Comparison of ENCODE assay signal across 9 mouse cellular contexts in the genomic region with DNA sequence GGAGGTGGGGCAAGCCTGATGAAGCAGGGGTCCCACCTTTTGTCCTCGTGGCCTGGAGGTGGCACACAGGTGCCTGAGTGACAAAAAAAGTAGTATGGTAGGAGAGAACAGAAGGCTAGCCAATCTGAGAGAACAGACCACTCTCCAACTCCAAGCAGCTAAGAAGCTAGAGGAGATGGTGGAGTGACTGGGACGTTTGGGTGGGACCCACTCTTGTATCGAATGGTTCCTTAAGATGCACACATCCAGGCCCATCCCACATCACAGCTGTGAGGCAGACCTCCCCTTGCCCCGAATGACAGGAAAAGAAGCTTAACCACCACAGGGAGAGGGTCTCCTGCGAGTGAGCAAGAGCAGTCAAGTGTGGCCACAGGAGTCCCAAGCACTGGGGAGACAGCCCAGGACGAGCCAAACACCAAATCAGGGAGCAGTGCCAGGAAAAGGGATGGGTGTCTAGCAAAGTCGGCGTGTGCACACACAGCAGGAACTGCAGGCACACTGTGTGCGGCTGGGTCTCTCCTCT.
DNase-seq lines count a peak whose midpoint lies in the region; ATAC-seq and TF ChIP-seq lines count a peak whose summit lies in the region.
"Had no signal": no experiment of that assay in that cellular context is flagged by ENCODE, and none has a peak within 500 bp of the region (broad histone marks: within the 10 kb centered on the region; RNA-seq: fewer than 3 reads in every experiment).

No protein-coding gene starts in this region.

- H3K4me3 ChIP-seq in lung, embryonic 16.5 days (ENCODE audit: low read length), result no peak overlapping the region
- H3K4me3 ChIP-seq in lung, adult 2 months (replicated peaks; ENCODE audit: extremely low read depth, low read depth, low read length), result no peak overlapping the region
- H3K4me3 ChIP-seq in limb, embryonic 11.5 days (ENCODE audit: low read depth, low read length), result no peak overlapping the region
- H3K4me3 ChIP-seq in stomach, embryonic 15.5 days (replicated peaks), result no peak overlapping the region; the same call in 1 of the 2 replicates

- no peak overlapping the region for H3K27ac ChIP-seq in lung, embryonic 16.5 days (ENCODE audit: low read length)
- H3K27ac ChIP-seq in limb, embryonic 11.5 days (replicated peaks; ENCODE audit: low read depth, low read length), result peak overlapping the region; percentile 76
- H3K27ac ChIP-seq in stomach, embryonic 15.5 days, result peak overlapping the region; percentile 70; the same call in 1 of the 2 replicates

- TF ChIP-seq CTCF in lung, adult 2 months (IDR thresholded peaks at IDR 0.05; ENCODE audit: insufficient read depth, low read length), result no peak

- 27% methylated on average over 9 of the region's 9 CpGs for WGBS in lung, embryonic 16.5 days
- WGBS in lung, adult 2 months, result 45% methylated on average over 9 of the region's 9 CpGs
- 27% methylated on average over 9 of the region's 9 CpGs for WGBS in limb, embryonic 11.5 days
- WGBS in stomach, embryonic 15.5 days, result 29% methylated on average over 9 of the region's 9 CpGs

- ATAC-seq in cerebellum, adult (ENCODE audit: insufficient number of reproducible peaks, low FRiP score, low TSS enrichment), result no peak
- ATAC-seq in lung, embryonic 16.5 days (ENCODE audit: low read depth), result no peak; the same call in 1 of the 2 replicates
- 0 out of 2 replicates have a peak, but pooled peaks have one; percentile 31 for ATAC-seq in limb, embryonic 11.5 days (ENCODE audit: insufficient number of reproducible peaks, low FRiP score, low TSS enrichment, low read depth)
- ATAC-seq in stomach, embryonic 15.5 days (ENCODE audit: insufficient read depth, low FRiP score, low read depth), result peak; percentile 5; the same call in 1 of the 2 replicates

- DNase-seq in cerebellum, postnatal 10 days, result peak; percentile 49 to 52
- DNase-seq in lung, adult 2 months, result no peak
- no peak for DNase-seq in limb, embryonic 11.5 days (ENCODE audit: low spot score)
- DNase-seq in layer of hippocampus, adult 8-10 months (ENCODE audit: low spot score in 2 of 2), result no peak
- DNase-seq in cerebellum, adult 9-10 months, result no peak
- DNase-seq: cerebellum, adult 11-12 months had no signal

- H3K4me1 ChIP-seq in lung, embryonic 16.5 days (replicated peaks; ENCODE audit: control insufficient read depth, insufficient read depth, low read length), result peaks cover 14% of the 10 kb centered on the region; the same call in 1 of the 2 replicates
- H3K4me1 ChIP-seq in lung, adult 2 months (ENCODE audit: control insufficient read depth, insufficient read depth, low read length), result no peaks in the 10 kb centered on the region
- peaks cover 28% of the 10 kb centered on the region for H3K4me1 ChIP-seq in limb, embryonic 11.5 days (ENCODE audit: control insufficient read depth, insufficient read depth, low read length)
- H3K4me1 ChIP-seq in stomach, embryonic 15.5 days, result peaks cover 28% of the 10 kb centered on the region

- H3K36me3 ChIP-seq in lung, embryonic 16.5 days (ENCODE audit: control insufficient read depth, insufficient read depth, low read length), result no peaks in the 10 kb centered on the region
- H3K36me3 ChIP-seq in limb, embryonic 11.5 days (ENCODE audit: control insufficient read depth, insufficient read depth, low read length), result no peaks in the 10 kb centered on the region
- H3K36me3 ChIP-seq in stomach, embryonic 15.5 days, result no peaks in the 10 kb centered on the region

- no peak overlapping the region for H3K9ac ChIP-seq in lung, embryonic 16.5 days (ENCODE audit: low read length)
- H3K9ac ChIP-seq in limb, embryonic 11.5 days (ENCODE audit: low read length), result peak overlapping the region; percentile 27
- H3K9ac ChIP-seq in stomach, embryonic 15.5 days, result no peak overlapping the region

- no peaks in the 10 kb centered on the region for H3K9me3 ChIP-seq in lung, embryonic 16.5 days (ENCODE audit: control insufficient read depth, low read length)
- no peaks in the 10 kb centered on the region for H3K9me3 ChIP-seq in limb, embryonic 11.5 days (ENCODE audit: control insufficient read depth, low read length)
- no peaks in the 10 kb centered on the region for H3K9me3 ChIP-seq in stomach, embryonic 15.5 days

- H3K27me3 ChIP-seq in lung, embryonic 16.5 days (ENCODE audit: control insufficient read depth, insufficient read depth, low read depth, low read length), result no peaks in the 10 kb centered on the region
- no peaks in the 10 kb centered on the region for H3K27me3 ChIP-seq in limb, embryonic 11.5 days (ENCODE audit: control insufficient read depth, insufficient read depth, low read length)
- H3K27me3 ChIP-seq in stomach, embryonic 15.5 days (replicated peaks), result no peaks in the 10 kb centered on the region

- H3K4me2 ChIP-seq in lung, embryonic 16.5 days (ENCODE audit: low read depth, low read length), result peak overlapping the region; percentile 42; the same call in 1 of the 2 replicates
- H3K4me2 ChIP-seq in limb, embryonic 11.5 days (ENCODE audit: low read depth, severe bottlenecking), result peak overlapping the region; percentile 36
- peak overlapping the region; percentile 50 for H3K4me2 ChIP-seq in stomach, embryonic 15.5 days

- TF ChIP-seq POLR2A in lung, adult 2 months (IDR thresholded peaks at IDR 0.05; ENCODE audit: borderline replicate concordance, extremely low read depth, low read depth, low read length), result no peak

Comparison
In these comparisons a context has a peak if more than half of its experiments do, and no peak if none do; other contexts are left out.
1. DNase-seq: peak in cerebellum, postnatal 10 days (2 of 2); none in lung, adult 2 months (single experiment), limb, embryonic 11.5 days (single experiment), layer of hippocampus, adult 8-10 months (0 of 2) and cerebellum, adult 9-10 months (single experiment).
2. ATAC-seq: peak in limb, embryonic 11.5 days (single experiment) and stomach, embryonic 15.5 days (single experiment); none in cerebellum, adult (single experiment) and lung, embryonic 16.5 days (single experiment).
3. Peak in every context shown above with its lines, with median percentiles within 50 percentile points of each other: H3K4me2 ChIP-seq.